Mouse (Mus musculus): ENCODE measurements around the gene Ccnj. TPM values are rescaled to one million over a fixed set of nuclear protein-coding genes. Genes with fewer than 3 reads are reported as not detected.

The Ccnj gene
- total RNA-seq (2021) = 1 to 10 TPM; 7.8 to 8.7 TPM

DNA sequence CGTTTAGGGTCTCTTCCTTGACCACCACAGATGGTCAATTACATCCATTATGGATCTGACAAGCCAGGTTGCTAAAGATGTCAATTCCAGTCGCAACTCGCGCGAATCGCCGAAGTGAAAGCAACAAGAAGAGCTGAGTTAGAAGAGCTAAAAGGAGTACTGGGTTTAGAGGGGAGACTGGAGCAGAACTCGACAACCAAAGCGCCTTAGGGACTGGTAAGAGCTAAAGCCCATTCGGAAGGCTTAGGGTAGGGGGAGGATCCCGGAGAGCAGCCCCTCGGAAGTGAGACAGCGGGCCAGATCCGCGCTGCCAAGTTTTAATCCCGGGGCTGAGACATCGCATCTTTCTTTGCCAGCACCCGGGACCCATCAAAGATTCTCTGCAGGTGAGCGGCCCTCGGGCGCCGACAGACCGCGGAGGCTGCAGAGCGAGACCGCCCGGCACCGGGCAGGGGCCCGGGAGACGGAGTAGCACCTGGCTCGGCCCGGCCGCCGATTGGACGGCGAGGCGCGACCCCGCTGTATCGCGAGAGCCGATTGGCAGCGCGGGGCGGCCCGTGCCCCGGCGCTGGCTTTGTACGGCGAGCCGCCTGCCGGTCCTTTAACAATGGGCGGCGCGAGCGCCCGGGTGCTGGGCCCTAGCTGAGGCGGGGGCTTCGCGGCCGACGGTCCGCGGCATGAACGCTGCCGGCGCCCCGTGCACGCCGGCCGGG, at the start of gene Ccnj:
Gene Ccnj (plus strand): TSS at position 577 of the 713 bp plus-strand sequence.
- peak; percentile 96 to 97 for DNase-seq
- intact Hi-C loops (cut with DNase I) = loop anchor here (2.0 to 5.0 kb wide), 2 partner anchors 41 to 64 kb away; partner anchors contain the start of gene Zfp518a

GRCm38 (mm10) chr19:40788004-40788714, 42.9 kb upstream of the Ccnj start:
- intact Hi-C loops (cut with DNase I) = no loop called here
- no peak for DNase-seq

GRCm38 (mm10) chr19:40788715-40789084, 42.4 kb upstream of the Ccnj start:
- intact Hi-C loops (cut with DNase I) = no loop called here
- no peak for DNase-seq

- intact Hi-C loops (cut with DNase I) = no loop called here
- no peak for DNase-seq
These were observed 25.8 kb upstream of the Ccnj start for GRCm38 (mm10) chr19:40805176-40805737.

DNA sequence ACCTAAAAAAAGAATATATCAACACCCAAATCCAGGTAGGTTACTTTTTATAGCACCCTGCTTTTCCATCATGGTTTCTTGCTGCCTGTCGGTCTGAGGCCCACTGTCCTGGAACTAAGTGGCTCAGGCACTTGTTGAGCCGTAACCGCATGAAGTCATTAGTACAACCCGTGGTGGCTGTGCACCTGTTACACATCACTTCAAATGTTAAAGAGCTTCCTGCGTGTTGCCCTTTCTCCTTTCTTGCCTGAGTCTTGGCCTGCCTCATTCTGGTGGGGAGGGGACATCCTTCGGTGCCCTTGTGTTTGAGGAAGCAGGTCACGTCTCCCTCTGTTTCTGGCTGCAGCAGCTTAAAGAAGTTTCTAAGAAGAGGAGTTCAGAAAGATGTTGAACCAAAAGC, 21.2 kb upstream of the Ccnj start:
- DNase-seq = no peak
- intact Hi-C loops (cut with DNase I) = no loop called here

DNA sequence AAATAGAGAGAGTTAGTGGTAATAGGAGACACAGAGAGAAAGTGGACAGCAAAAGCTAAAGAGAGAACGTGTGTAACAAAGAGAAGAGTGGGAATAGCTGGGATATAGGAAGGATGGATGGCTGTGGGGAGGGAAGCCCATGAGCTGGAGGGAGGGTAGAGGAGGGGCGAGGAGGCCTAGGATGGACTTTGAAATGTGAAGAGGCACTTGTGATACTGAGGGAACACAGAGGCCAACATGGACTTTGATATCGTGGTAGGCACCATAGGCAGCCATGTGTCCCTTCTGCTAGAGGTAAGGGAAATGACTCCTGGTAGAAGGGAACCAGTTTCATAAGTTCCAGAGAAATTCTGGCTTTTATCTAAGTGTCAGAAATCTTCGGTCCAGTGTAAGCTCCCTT, 19.2 kb upstream of the Ccnj start:
- intact Hi-C loops (cut with DNase I) = no loop called here

DNA sequence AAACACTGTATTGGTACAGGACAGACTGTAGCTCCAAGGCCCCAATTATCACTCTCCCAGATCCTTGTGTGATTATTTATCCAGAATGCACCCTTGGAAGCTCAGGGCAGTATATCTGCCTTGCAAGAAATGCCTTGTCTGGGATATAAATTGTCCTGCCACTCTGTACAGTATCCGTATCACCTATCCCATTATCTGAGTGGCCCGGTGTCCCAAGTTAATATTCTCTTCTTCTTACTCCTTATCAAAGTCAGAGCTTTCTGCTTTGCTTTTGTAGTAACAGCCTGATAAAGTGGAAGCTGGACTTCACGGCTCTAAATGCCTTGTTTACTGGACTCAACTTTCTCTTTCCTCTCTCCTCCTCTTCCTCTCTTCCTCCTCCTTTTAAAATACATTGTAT, 18.3 kb upstream of the Ccnj start:
- intact Hi-C loops (cut with DNase I) = no loop called here
- no peak for DNase-seq

More for the DNA sequence above, 19.2 kb upstream of the Ccnj start:
- no peak for DNase-seq

- no peak for DNase-seq
- intact Hi-C loops (cut with DNase I) = no loop called here
These were observed 17.7 kb upstream of the Ccnj start for GRCm38 (mm10) chr19:40813385-40813784.

GRCm38 (mm10) chr19:40815645-40816183, 15.4 kb upstream of the Ccnj start:
- no peak for DNase-seq
- intact Hi-C loops (cut with DNase I) = no loop called here

- intact Hi-C loops (cut with DNase I) = no loop called here
- DNase-seq = no peak
These were observed 13.1 kb upstream of the Ccnj start for GRCm38 (mm10) chr19:40817901-40818532.

DNA sequence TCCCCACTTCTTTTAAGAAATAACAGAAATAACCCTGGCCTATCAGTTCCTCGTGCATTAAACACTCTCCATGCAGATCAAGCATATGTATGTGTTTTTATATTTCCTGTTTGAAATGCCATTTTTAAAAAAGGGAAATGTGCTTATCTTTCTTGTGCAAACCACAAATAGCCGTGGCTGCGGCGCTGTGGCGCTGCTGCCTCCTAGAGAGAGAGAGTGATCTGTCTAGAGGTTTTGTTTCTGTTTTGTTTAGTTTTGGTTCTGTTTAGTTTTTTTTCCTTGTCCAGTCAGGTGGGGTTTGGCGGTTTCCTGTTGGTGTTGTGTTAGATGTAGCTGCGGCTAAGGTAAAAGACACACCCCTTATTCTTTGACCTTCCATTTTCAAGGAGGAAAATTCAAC, 12.3 kb upstream of the Ccnj start:
- peak in 1 of 2 experiments; percentile 3 for DNase-seq
- intact Hi-C loops (cut with DNase I) = no loop called here

- intact Hi-C loops (cut with DNase I) = no loop called here
- DNase-seq = no peak
These were observed 9.7 kb upstream of the Ccnj start for GRCm38 (mm10) chr19:40821306-40821825.

- intact Hi-C loops (cut with DNase I) = no loop called here
- DNase-seq = no peak
These were observed 5.4 kb upstream of the Ccnj start for GRCm38 (mm10) chr19:40825636-40826035.

DNA sequence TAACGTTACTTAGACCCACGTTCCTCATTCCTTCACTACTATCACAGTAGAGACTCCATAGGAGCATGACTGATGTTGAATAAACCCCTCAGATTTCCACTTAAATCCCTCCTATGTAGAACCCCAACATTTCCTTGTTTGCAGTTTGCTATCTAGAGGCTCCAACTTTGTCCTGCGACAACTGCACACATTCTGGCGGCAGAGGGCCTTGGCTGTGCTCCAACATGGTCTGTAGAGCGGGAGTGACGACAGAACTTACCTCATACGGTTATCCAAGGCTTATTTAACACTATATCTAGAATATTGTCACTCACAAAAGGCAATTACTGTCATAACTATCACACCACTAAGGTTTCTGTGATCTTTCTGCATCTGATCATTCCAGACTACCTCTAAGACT, 4.3 kb upstream of the Ccnj start:
- no peak for DNase-seq
- intact Hi-C loops (cut with DNase I) = no loop called here

DNA sequence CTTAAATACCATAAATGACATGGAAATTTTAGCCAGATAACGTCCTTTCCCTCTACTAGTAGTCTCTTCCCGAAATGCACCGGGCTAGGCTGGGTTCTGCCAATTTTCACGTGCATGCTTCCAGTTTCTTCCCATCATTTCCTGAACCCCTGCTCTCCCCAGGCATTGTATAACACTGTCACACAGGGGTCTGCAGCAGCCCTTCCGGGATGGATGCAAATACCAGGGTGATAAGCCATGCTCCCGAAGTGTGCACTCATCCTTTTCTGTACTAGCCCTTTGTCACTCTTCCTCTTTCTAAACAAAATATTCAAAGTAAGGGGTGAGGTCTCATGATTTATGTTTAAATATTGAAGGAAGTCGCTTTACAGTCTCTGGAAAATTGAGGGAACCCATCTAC, 881 bp upstream of the Ccnj start:
- no peak for DNase-seq
- intact Hi-C loops (cut with DNase I) = loop anchor here (2.0 to 5.0 kb wide), 2 partner anchors 42 to 65 kb away; partner anchors contain the start of gene Zfp518a

- intact Hi-C loops (cut with DNase I) = loop anchor here (2.0 to 5.0 kb wide), 2 partner anchors 41 to 63 kb away; partner anchors contain the start of gene Zfp518a
- DNase-seq = peak; percentile 55 to 63
These were observed 530 bp downstream of the Ccnj start for GRCm38 (mm10) chr19:40831416-40832201.

DNA sequence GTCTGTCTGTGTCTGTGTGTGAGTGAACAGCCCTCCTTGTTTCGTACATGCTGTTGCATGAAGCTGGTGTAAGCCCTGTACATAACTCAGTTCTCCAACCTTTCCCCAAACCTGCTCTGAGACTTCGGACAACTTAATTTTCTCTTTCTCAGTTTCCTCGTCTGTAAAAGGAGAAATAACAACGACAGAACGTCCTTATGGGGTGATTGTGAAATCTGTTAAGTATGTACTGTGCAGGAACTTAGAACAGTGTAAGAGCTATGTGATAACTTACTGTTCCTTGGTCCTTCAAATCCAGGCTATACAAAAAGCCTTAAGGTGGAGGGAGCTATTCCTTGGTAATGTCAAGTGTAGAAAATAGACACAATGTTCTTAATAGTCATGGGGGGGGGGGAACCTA, 1.3 kb downstream of the Ccnj start:
- intact Hi-C loops (cut with DNase I) = loop anchor here (5.0 kb wide), 1 partner anchor 40 kb away; no protein-coding TSS in a partner anchor
- DNase-seq = no peak

DNA sequence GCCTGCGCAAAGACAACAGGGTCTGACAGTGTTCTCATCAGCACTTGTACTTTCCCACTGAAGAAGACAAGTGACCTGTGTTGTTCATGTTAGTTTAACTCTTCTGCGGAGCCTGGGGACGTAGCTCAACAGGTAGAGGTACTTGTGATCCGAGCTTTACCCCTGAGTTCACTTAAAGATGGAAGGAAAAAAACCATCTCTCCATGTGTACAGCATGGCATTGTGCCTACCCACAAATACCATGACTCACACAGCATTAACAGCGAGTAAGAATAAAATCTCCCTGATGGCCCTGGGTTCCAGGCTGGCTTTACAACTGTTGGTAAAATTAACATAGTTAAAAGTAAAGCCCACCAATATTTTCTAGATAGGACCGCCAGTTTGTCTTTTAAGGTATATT, 3.4 kb downstream of the Ccnj start:
- DNase-seq = no peak
- intact Hi-C loops (cut with DNase I) = loop anchor here (5.0 kb wide), 1 partner anchor 38 kb away; no protein-coding TSS in a partner anchor

DNA sequence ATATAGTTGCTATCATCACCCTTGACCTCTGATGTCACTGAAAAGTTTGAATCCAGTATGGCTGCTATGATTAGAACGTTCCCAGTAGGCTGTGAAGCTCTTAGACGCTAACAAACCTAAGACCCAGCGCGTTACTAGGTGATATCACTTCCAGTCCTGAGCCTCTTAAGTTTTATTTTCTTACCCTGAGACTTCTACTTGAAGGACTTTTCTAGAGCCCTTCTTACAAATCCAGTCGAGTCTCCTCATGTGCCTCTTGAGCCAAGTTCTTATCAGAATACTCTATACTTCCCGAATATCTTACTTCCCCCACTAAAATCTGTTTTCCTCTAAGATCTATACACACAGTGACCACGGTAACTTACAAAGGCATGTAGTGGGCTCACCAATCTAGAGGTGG, 7.1 kb downstream of the Ccnj start:
- intact Hi-C loops (cut with DNase I) = no loop called here
- no peak for DNase-seq

DNA sequence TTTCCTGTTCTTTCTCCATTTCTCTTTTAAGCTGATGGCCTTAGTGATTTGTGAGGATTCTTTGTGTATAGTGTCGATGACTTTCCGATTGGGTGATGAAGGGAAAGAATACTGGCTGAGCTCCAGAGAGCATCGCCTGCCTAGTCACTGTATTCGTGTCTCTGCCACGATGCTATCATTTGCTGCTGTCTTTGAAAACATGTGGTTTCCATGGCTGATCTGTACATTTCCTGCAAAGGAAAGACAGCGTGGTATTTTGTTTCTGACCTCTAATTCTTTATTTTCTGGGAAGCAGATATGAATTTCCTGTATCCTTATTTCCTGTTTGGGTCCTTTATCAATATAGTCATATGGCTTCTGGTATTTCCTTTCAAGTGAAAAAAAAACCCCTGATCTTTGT, 9.2 kb downstream of the Ccnj start:
- intact Hi-C loops (cut with DNase I) = loop anchor here (10.0 kb wide), 1 partner anchor 256 kb away; the partner anchor contains the start of gene Aldh18a1
- DNase-seq = no peak

Data from heart, postnatal 10 days (tissue).